Mouse (Mus musculus): ENCODE data around the gene Fam227a. TPM values are rescaled to one million over a fixed set of nuclear protein-coding genes. Genes with fewer than 3 reads are reported as not detected.
A peak's percentile ranks its signal among the peaks of the same experiment; 100 is the strongest.
"Not testable (repeated sequence)": the region's sequence is repeated elsewhere in the genome, so short reads cannot be mapped to it uniquely, and the experiment has no call there.

Fam227a gene
- polyA plus RNA-seq, 1 experiment from 2014 or later, result 0.39 TPM

- H3K4me3 ChIP-seq, result peak overlapping the region; percentile 83
- H3K27ac ChIP-seq, result peak overlapping the region; percentile 68
- peak overlapping the region; percentile 91 for H3K9ac ChIP-seq
- ATAC-seq (replicated peaks; ENCODE audit: insufficient number of reproducible peaks, insufficient read depth, low FRiP score, low read depth), result no peak
- H3K4me2 ChIP-seq, result peak overlapping the region; percentile 73
- no peaks in the 10 kb centered on the region for H3K9me3 ChIP-seq (replicated peaks)
- WGBS, result 39% methylated on average over 19 of the region's 19 CpGs
- H3K27me3 ChIP-seq, result no peaks in the 10 kb centered on the region
- no peaks in the 10 kb centered on the region for H3K36me3 ChIP-seq
- H3K4me1 ChIP-seq (replicated peaks), result peaks cover 63% of the 10 kb centered on the region
Observed at GRCm38 (mm10) chr15:79683707-79684465, 25.1 kb upstream of the Fam227a start.

- WGBS, result 51% methylated on average over 6 of the region's 6 CpGs
- Histone ChIP-seq H3K27me3 (no peaks in the 10 kb centered on the region), H3K9ac (peak overlapping the region; percentile 36), H3K36me3 (no peaks in the 10 kb centered on the region), H3K4me3 (peak overlapping the region; percentile 21), H3K9me3 (replicated peaks) (no peaks in the 10 kb centered on the region), H3K27ac (peak overlapping the region; percentile 68), H3K4me1 (replicated peaks) (peaks cover 58% of the 10 kb centered on the region), H3K4me2 (peak overlapping the region; percentile 73)
- ATAC-seq (replicated peaks; ENCODE audit: insufficient number of reproducible peaks, insufficient read depth, low FRiP score, low read depth), result no peak
Observed at GRCm38 (mm10) chr15:79683146-79683545, 24.4 kb upstream of the Fam227a start.

GRCm38 (mm10) chr15:79681973-79682372 lies 23.2 kb upstream of the Fam227a start:
- H3K27ac ChIP-seq, result peak overlapping the region; percentile 68
- ATAC-seq (replicated peaks; ENCODE audit: insufficient number of reproducible peaks, insufficient read depth, low FRiP score, low read depth), result 0 out of 2 replicates have a peak, but pooled peaks have one; percentile 50
- H3K4me1 ChIP-seq (replicated peaks), result peaks cover 58% of the 10 kb centered on the region
- H3K4me2 ChIP-seq, result peak overlapping the region; percentile 73
- H3K4me3 ChIP-seq, result peak overlapping the region; percentile 21; the same call in 1 of the 2 replicates
- 74% methylated on average over 4 of the region's 4 CpGs for WGBS
- no peak overlapping the region for H3K9ac ChIP-seq
- no peaks in the 10 kb centered on the region for H3K9me3 ChIP-seq (replicated peaks)
- H3K36me3 ChIP-seq, result no peaks in the 10 kb centered on the region
- no peaks in the 10 kb centered on the region for H3K27me3 ChIP-seq

GRCm38 (mm10) chr15:79677936-79678335 lies 19.2 kb upstream of the Fam227a start:
- WGBS, result 86% methylated on average over 2 of the region's 2 CpGs
- no peaks in the 10 kb centered on the region for H3K9me3 ChIP-seq (replicated peaks)
- H3K4me1 ChIP-seq (replicated peaks), result peaks cover 22% of the 10 kb centered on the region
- H3K27me3 ChIP-seq, result no peaks in the 10 kb centered on the region
- H3K9ac ChIP-seq, result no peak overlapping the region
- no peak for ATAC-seq (replicated peaks; ENCODE audit: insufficient number of reproducible peaks, insufficient read depth, low FRiP score, low read depth)
- H3K4me3 ChIP-seq, result no peak overlapping the region
- no peak overlapping the region for H3K4me2 ChIP-seq
- H3K27ac ChIP-seq, result no peak overlapping the region
- H3K36me3 ChIP-seq, result peaks cover 33% of the 10 kb centered on the region

- ATAC-seq (replicated peaks; ENCODE audit: insufficient number of reproducible peaks, insufficient read depth, low FRiP score, low read depth), result not testable (repeated sequence)
- peak overlapping the region; percentile 8; the same call in 1 of the 2 replicates for H3K9ac ChIP-seq
- WGBS, result 69% methylated on average over 11 of the region's 11 CpGs
Observed at GRCm38 (mm10) chr15:79671828-79672348, 13.1 kb upstream of the Fam227a start.

GRCm38 (mm10) chr15:79670972-79671299 lies 12.2 kb upstream of the Fam227a start:
- H3K4me2 ChIP-seq, result peak overlapping the region; percentile 83
- H3K4me3 ChIP-seq, result peak overlapping the region; percentile 96
- under 1% methylated on average over 37 of the region's 37 CpGs for WGBS
- H3K27ac ChIP-seq, result peak overlapping the region; percentile 63
- H3K36me3 ChIP-seq, result peaks cover 41% of the 10 kb centered on the region
- H3K27me3 ChIP-seq, result no peaks in the 10 kb centered on the region
- ATAC-seq (replicated peaks; ENCODE audit: insufficient number of reproducible peaks, insufficient read depth, low FRiP score, low read depth), result peak; percentile 36; the same call in 1 of the 2 replicates
- H3K4me1 ChIP-seq (replicated peaks), result peaks cover 35% of the 10 kb centered on the region
- peak overlapping the region; percentile 92 for H3K9ac ChIP-seq
- H3K9me3 ChIP-seq (replicated peaks), result no peaks in the 10 kb centered on the region

More at GRCm38 (mm10) chr15:79671828-79672348, 13.1 kb upstream of the Fam227a start:
- not testable (repeated sequence) for H3K27ac ChIP-seq; H3K9me3 ChIP-seq (replicated peaks); H3K27me3 ChIP-seq
- Histone ChIP-seq H3K36me3 (peaks cover 45% of the 10 kb centered on the region), H3K4me1 (replicated peaks) (peaks cover 25% of the 10 kb centered on the region), H3K4me2 (peak overlapping the region; percentile 83), H3K4me3 (peak overlapping the region; percentile 96)

GRCm38 (mm10) chr15:79670249-79670971 lies 11.7 kb upstream of the Fam227a start, which contains the start of gene Tomm22:
Gene Tomm22 (plus strand): TSS chr15:79670861.
- ATAC-seq (replicated peaks; ENCODE audit: insufficient number of reproducible peaks, insufficient read depth, low FRiP score, low read depth), result peak; percentile 90
- Histone ChIP-seq H3K27me3 (no peaks in the 10 kb centered on the region), H3K9ac (peak within 1 kb of the TSS; percentile 92), H3K4me1 (replicated peaks) (peaks cover 37% of the 10 kb centered on the region), H3K4me3 (peak within 1 kb of the TSS; percentile 96), H3K9me3 (replicated peaks) (no peaks in the 10 kb centered on the region), H3K4me2 (peak within 1 kb of the TSS; percentile 83), H3K27ac (peak within 1 kb of the TSS; percentile 63), H3K36me3 (peaks cover 37% of the 10 kb centered on the region)
- 17% methylated on average over 33 of the region's 33 CpGs for WGBS

GRCm38 (mm10) chr15:79669195-79669594 lies 10.4 kb upstream of the Fam227a start:
- Histone ChIP-seq H3K27ac (peak overlapping the region; percentile 42; the same call in 1 of the 2 replicates), H3K4me2 (no peak overlapping the region), H3K4me3 (no peak overlapping the region), H3K27me3 (no peaks in the 10 kb centered on the region), H3K36me3 (peaks cover 25% of the 10 kb centered on the region), H3K9ac (peak overlapping the region; percentile 21; the same call in 1 of the 2 replicates), H3K9me3 (replicated peaks) (no peaks in the 10 kb centered on the region), H3K4me1 (replicated peaks) (peaks cover 37% of the 10 kb centered on the region)
- ATAC-seq (replicated peaks; ENCODE audit: insufficient number of reproducible peaks, insufficient read depth, low FRiP score, low read depth), result 0 out of 2 replicates have a peak, but pooled peaks have one; percentile 23
- 62% methylated on average over 10 of the region's 10 CpGs for WGBS

- Histone ChIP-seq H3K4me2 (no peak overlapping the region), H3K27me3 (no peaks in the 10 kb centered on the region), H3K27ac (no peak overlapping the region), H3K9ac (no peak overlapping the region), H3K4me3 (no peak overlapping the region), H3K9me3 (replicated peaks) (no peaks in the 10 kb centered on the region), H3K36me3 (no peaks in the 10 kb centered on the region; the same call in 1 of the 2 replicates), H3K4me1 (replicated peaks) (peaks cover 31% of the 10 kb centered on the region)
- WGBS, result 84% methylated on average over 8 of the region's 8 CpGs
- no peak for ATAC-seq (replicated peaks; ENCODE audit: insufficient number of reproducible peaks, insufficient read depth, low FRiP score, low read depth)
Observed at GRCm38 (mm10) chr15:79664666-79665065, 5.9 kb upstream of the Fam227a start.

GRCm38 (mm10) chr15:79661852-79662251 lies 3.1 kb upstream of the Fam227a start:
- 75% methylated on average over 4 of the region's 4 CpGs for WGBS
- ATAC-seq (replicated peaks; ENCODE audit: insufficient number of reproducible peaks, insufficient read depth, low FRiP score, low read depth), result no peak
- H3K27ac ChIP-seq, result no peak overlapping the region

More at GRCm38 (mm10) chr15:79661852-79662251, 3.1 kb upstream of the Fam227a start:
- H3K4me3 ChIP-seq, result no peak overlapping the region
- H3K9ac ChIP-seq, result no peak overlapping the region
- no peaks in the 10 kb centered on the region for H3K27me3 ChIP-seq
- H3K4me2 ChIP-seq, result no peak overlapping the region
- H3K4me1 ChIP-seq (replicated peaks), result peaks cover 26% of the 10 kb centered on the region
- no peaks in the 10 kb centered on the region; the same call in 1 of the 2 replicates for H3K36me3 ChIP-seq
- no peaks in the 10 kb centered on the region for H3K9me3 ChIP-seq (replicated peaks)

All from heart, embryonic 15.5 days (tissue).